9 mouse cellular contexts compared by ENCODE assay signal in the genomic region with DNA sequence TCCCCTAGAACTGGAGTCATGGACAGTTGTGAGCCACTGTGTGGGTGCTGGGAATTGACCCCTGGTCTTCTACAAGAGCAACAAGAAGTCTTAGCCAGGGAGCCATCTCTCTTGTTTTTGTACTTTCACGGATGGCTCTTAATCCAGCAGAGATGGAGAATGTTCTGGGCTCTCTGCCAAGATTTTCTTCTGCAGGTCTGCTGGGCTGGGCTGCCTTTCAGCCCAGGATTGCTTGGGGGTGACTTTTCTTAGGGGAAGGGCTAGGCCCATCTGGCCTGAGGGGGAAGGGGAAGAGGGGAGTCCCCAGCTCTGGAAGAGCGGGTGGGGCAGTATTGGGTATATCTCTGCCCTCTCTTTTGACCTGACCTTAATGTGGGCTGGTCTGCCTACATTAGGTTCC. TPM values are rescaled to one million over a fixed set of nuclear protein-coding genes. Genes with fewer than 3 reads are reported as not detected.
A peak's percentile ranks its signal among the peaks of the same experiment; 100 is the strongest.
DNase-seq lines count a peak whose midpoint lies in the region; ATAC-seq lines count a peak whose summit lies in the region.
"Had no signal": no experiment of that assay in that cellular context is flagged by ENCODE, and none has a peak within 500 bp of the region (broad histone marks: within the 10 kb centered on the region; RNA-seq: fewer than 3 reads in every experiment).

No protein-coding gene starts in this region.

- ATAC-seq in midbrain, embryonic 14.5 days (ENCODE audit: low FRiP score, low TSS enrichment), result peak; percentile 31; the same call in 1 of the 2 replicates
- ATAC-seq in midbrain, embryonic 15.5 days (replicated peaks), result no peak
- peak; percentile 53; the same call in 1 of the 2 replicates for ATAC-seq in heart, embryonic 11.5 days (replicated peaks; ENCODE audit: insufficient number of reproducible peaks, low FRiP score, low TSS enrichment)
- ATAC-seq in granulocyte monocyte progenitor cell, adult 5-6 weeks (replicated peaks; ENCODE audit: poor library complexity, severe bottlenecking), result no peak

- no peak overlapping the region for H3K4me3 ChIP-seq in midbrain, embryonic 14.5 days (replicated peaks; ENCODE audit: low read depth, low read length)
- no peak overlapping the region for H3K4me3 ChIP-seq in midbrain, embryonic 15.5 days
- H3K4me3 ChIP-seq in heart, embryonic 11.5 days (ENCODE audit: low read depth, low read length), result no peak overlapping the region
- H3K4me3 ChIP-seq: myocyte had no signal

- peak overlapping the region; percentile 15; the same call in 1 of the 2 replicates for H3K27ac ChIP-seq in midbrain, embryonic 14.5 days (replicated peaks; ENCODE audit: low read depth, low read length)
- H3K27ac ChIP-seq in midbrain, embryonic 15.5 days, result no peak overlapping the region
- H3K27ac ChIP-seq in heart, embryonic 11.5 days (ENCODE audit: low read depth, low read length), result peak overlapping the region; percentile 63

- intact Hi-C loops in left cerebral cortex, postnatal 10 days (cut with DNase I), result no loop called here

- no peak overlapping the region for H3K9ac ChIP-seq in midbrain, embryonic 14.5 days (replicated peaks; ENCODE audit: low read length)
- H3K9ac ChIP-seq in midbrain, embryonic 15.5 days, result no peak overlapping the region
- no peak overlapping the region for H3K9ac ChIP-seq in heart, embryonic 11.5 days (ENCODE audit: low read depth, low read length)

- WGBS in midbrain, embryonic 14.5 days, result 39% methylated on average over 2 of the region's 2 CpGs
- WGBS in midbrain, embryonic 15.5 days, result 34% methylated on average over 2 of the region's 2 CpGs
- WGBS in heart, embryonic 11.5 days (ENCODE audit: insufficient replicate concordance), result 39% methylated on average over 2 of the region's 2 CpGs

- no peaks in the 10 kb centered on the region for H3K9me3 ChIP-seq in midbrain, embryonic 14.5 days (ENCODE audit: control insufficient read depth, low read length)
- no peaks in the 10 kb centered on the region for H3K9me3 ChIP-seq in midbrain, embryonic 15.5 days
- no peaks in the 10 kb centered on the region for H3K9me3 ChIP-seq in heart, embryonic 11.5 days (replicated peaks; ENCODE audit: control insufficient read depth, low read length)

- H3K36me3 ChIP-seq in midbrain, embryonic 14.5 days (ENCODE audit: control insufficient read depth, insufficient read depth, low read length), result peaks cover 8% of the 10 kb centered on the region; the same call in 1 of the 2 replicates
- H3K36me3 ChIP-seq in midbrain, embryonic 15.5 days (replicated peaks), result no peaks in the 10 kb centered on the region
- H3K36me3 ChIP-seq in heart, embryonic 11.5 days (ENCODE audit: control insufficient read depth, insufficient read depth, low read length), result no peaks in the 10 kb centered on the region; the same call in 1 of the 2 replicates

- H3K27me3 ChIP-seq in midbrain, embryonic 14.5 days (ENCODE audit: control insufficient read depth, insufficient read depth, low read length), result no peaks in the 10 kb centered on the region
- no peaks in the 10 kb centered on the region for H3K27me3 ChIP-seq in midbrain, embryonic 15.5 days (replicated peaks)
- no peaks in the 10 kb centered on the region for H3K27me3 ChIP-seq in heart, embryonic 11.5 days (ENCODE audit: control insufficient read depth, insufficient read depth, low read length)

- no peaks in the 10 kb centered on the region for H3K4me1 ChIP-seq in midbrain, embryonic 14.5 days (ENCODE audit: control insufficient read depth, insufficient read depth, low read length)
- no peaks in the 10 kb centered on the region; the same call in 1 of the 2 replicates for H3K4me1 ChIP-seq in midbrain, embryonic 15.5 days
- peaks cover 34% of the 10 kb centered on the region for H3K4me1 ChIP-seq in heart, embryonic 11.5 days (ENCODE audit: control insufficient read depth, insufficient read depth, low read length)

- peak; percentile 14 for DNase-seq in embryo, embryonic 11 days
- no peak for DNase-seq in embryo, embryonic 9.5 days (ENCODE audit: extremely low spot score)
- peak; percentile 79 for DNase-seq in midbrain, embryonic 14.5 days
- peak; percentile 54 to 67 for DNase-seq in left cerebral cortex, postnatal 10 days (ENCODE audit: extremely low spot score in 1 of 2, low spot score in 2 of 2)
- DNase-seq in yolk sac, embryonic 10.5 days (ENCODE audit: low spot score), result peak; percentile 36

- no peak overlapping the region for H3K4me2 ChIP-seq in midbrain, embryonic 14.5 days (ENCODE audit: low read length)
- H3K4me2 ChIP-seq in midbrain, embryonic 15.5 days, result no peak overlapping the region
- no peak overlapping the region for H3K4me2 ChIP-seq in heart, embryonic 11.5 days

RNA-seq across cellular contexts. Expression of gene Vdac1, which starts 9.9 kb away (rescaled TPM):
- polyA plus RNA-seq in midbrain, embryonic 14.5 days (2014; fragmentation: Nextera tagmentation; extraction: Ambion mirVana), result 275 and 348 TPM in 2 replicates
- 334 and 335 TPM in 2 replicates for polyA plus RNA-seq in midbrain, embryonic 15.5 days (2015; fragmentation: Nextera tagmentation; extraction: Ambion mirVana)
- polyA plus RNA-seq in heart, embryonic 11.5 days (2014; fragmentation: Nextera tagmentation; extraction: Ambion mirVana), result 346 and 407 TPM in 2 replicates
- total RNA-seq in left cerebral cortex, postnatal 10 days (2021), result 100 to 1,000 TPM; 588 to 615 TPM
- 126 and 132 TPM in 2 replicates for total RNA-seq in granulocyte monocyte progenitor cell, adult 5-6 weeks (2014; fragmentation: Nextera tagmentation)
- 205 and 244 TPM in 2 replicates for total RNA-seq in granulocyte monocyte progenitor cell, adult 5-6 weeks (2017)

RNA-seq across cellular contexts. Expression of gene 9530068E07Rik, which starts 25.7 kb away (rescaled TPM):
- 80.9 and 138 TPM in 2 replicates for polyA plus RNA-seq in midbrain, embryonic 14.5 days (2014; fragmentation: Nextera tagmentation; extraction: Ambion mirVana)
- polyA plus RNA-seq in midbrain, embryonic 15.5 days (2015; fragmentation: Nextera tagmentation; extraction: Ambion mirVana), result 129 TPM in 2 replicates
- polyA plus RNA-seq in heart, embryonic 11.5 days (2014; fragmentation: Nextera tagmentation; extraction: Ambion mirVana), result 211 and 244 TPM in 2 replicates
- 10 to 100 TPM; 72.4 to 74.2 TPM for total RNA-seq in left cerebral cortex, postnatal 10 days (2021)
- 90.0 and 106 TPM in 2 replicates for total RNA-seq in granulocyte monocyte progenitor cell, adult 5-6 weeks (2014; fragmentation: Nextera tagmentation)
- 82.7 and 86.4 TPM in 2 replicates for total RNA-seq in granulocyte monocyte progenitor cell, adult 5-6 weeks (2017)

Comparison
In these comparisons a context has a peak if more than half of its experiments do, and no peak if none do; other contexts are left out.
1. ATAC-seq: peak in midbrain, embryonic 14.5 days (single experiment) and heart, embryonic 11.5 days (single experiment); none in midbrain, embryonic 15.5 days (single experiment) and granulocyte monocyte progenitor cell, adult 5-6 weeks (single experiment).